Mouse (Mus musculus): ENCODE results near the gene Wnk1. TPM values are rescaled to one million over a fixed set of nuclear protein-coding genes. Genes with fewer than 3 reads are reported as not detected.
A peak's percentile ranks its signal among the peaks of the same experiment; 100 is the strongest.
"Not testable (repeated sequence)": the region's sequence is repeated elsewhere in the genome, so short reads cannot be mapped to it uniquely, and the experiment has no call there.

Wnk1 gene
- 100 to 1,000 TPM; 181 to 211 TPM for total RNA-seq (2021)

DNA sequence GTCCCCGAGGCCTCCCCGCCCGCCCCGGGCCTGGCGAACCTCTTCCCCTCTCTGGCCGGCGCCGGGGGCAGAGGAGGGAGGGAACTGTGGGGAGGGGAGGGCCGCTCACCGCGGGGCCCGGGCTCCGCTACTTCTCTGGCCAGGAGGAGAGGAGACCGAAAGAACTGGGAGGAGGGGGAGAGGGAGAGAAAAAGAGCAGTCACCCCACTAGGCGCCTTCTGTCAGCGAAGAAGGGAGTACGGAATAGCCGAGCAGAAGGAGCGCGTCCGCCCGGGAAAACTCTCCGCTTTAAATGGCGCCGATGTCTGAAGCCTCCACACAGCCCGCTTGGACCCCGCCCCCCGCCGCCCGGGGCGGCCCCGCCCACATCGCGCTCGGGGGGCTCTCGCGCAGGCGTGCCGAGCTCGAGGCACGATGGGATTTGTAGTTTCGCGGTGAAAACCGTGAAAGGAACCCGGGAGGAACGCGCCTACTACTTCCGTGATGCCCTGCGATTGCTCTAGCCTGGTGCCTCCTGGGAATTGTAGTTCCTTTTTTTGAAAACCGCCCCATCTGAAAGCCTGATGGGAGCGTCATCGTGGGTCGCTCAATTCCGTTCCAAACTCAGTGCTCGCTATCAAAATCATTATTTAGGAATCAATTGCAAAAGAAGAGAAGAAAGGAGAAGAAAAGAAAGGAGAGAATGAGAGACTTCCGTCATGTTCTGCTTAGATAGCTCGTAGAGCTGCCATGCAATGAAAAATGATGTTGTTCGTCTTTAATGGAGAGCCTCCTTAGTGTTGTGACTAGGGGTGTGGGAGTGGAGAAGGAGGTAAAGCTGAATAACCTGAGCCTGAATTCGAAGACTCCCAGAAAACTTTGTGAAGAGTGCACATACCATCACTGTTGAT lies at the start of gene Wnk1:
Wnk1 (minus strand) TSS at position 307 of the 890 bp plus-strand sequence.
- DNase-seq: peak; percentile 97 to 98

DNA sequence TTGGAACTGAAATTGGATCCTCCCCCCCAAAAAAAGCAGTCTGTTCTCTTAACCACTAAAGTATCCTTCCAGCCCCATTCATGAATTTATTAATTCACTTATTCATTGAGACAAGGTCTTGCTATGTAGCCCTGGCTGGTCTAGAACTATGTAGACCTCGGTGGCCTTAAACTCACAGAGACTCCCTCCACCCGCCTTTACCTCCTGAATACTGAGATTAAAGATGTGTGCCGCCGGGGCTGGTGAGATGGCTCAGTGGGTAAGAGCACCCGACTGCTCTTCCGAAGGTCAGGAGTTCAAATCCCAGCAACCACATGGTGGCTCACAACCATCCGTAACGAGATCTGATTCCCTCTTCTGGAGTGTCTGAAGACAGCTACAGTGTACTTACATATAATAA lies 48.6 kb upstream of the Wnk1 start:
- DNase-seq: not testable (repeated sequence)

DNA sequence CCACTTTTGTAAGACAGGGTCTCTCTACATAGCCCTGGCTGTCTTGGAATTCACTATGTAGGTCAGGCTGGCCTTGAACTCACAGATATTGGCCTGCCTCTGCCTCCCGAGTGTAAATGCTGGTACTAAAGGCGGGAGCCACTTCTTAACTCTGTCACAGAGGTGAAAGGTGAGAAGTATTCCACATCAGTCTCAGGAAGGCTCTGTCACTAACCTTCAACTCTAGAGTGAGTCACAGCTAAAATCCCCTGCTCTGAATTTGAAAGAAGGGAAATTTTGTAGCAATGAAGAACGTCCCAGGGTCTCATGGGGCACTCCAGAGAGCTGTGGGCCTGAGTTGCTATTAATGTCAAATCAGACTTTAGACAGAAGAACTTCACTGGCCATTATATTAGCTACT lies 47.4 kb upstream of the Wnk1 start:
- no peak for DNase-seq

DNA sequence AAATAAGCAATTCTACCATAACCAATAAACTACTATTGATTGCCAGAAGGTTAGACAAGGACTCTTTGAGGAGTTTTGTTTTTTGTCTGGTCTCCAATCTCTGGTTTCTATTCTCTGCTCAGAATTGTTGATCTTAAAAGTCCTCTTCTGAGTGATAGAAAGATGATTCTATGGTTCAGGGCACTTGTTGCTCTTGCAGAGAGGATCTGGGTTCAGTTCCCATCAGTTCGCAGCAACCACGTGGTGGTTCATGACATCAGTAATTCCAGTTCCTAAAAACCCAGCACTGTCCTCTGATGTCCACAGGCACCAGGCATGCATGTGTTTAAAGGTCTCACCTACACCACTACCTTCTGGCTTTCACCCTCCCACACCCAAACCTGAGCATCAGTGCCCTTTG lies 46.5 kb upstream of the Wnk1 start:
- no peak for DNase-seq

DNA sequence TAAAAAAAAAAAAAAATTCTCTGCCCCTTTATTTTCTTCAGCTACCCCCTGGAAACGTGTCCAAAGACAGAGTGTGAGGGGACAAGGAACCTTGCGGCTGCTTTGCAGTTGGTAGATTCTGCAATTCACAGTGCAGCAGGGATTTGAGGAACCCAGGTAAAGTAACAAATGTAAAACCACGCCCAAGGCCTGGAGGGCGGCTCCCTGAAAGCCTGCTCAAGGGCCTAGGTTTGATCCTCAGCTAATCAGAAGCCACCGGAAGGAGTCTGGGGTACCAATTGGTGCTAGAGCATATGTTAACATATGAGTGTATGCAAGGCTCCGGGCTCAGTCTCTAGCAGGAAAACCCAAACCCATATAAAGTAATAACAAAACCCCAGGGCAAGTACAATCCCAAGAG lies 45.0 kb upstream of the Wnk1 start:
- no peak for DNase-seq

DNA sequence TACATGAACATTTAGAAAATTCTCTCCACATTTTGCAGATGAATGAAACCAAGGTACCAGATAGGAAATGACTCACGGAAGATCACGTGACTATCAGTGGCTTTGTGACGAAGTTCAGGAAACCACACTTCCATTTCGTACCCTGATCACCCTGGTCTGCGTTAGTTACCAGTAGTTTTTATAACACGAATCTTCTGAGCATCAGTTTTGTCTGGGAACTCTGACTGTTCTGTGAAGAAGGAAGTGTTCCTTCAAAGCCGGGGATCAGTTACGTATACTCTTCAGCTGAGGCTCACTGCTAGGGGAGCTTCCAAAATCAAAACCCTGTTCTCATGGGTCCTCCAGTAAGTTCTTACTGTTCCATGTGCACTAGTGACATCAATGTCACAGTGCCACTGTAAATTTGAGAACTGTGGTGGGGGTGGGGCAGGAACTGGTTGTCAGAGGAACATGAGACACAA lies 44.5 kb upstream of the Wnk1 start:
- DNase-seq: no peak

DNA sequence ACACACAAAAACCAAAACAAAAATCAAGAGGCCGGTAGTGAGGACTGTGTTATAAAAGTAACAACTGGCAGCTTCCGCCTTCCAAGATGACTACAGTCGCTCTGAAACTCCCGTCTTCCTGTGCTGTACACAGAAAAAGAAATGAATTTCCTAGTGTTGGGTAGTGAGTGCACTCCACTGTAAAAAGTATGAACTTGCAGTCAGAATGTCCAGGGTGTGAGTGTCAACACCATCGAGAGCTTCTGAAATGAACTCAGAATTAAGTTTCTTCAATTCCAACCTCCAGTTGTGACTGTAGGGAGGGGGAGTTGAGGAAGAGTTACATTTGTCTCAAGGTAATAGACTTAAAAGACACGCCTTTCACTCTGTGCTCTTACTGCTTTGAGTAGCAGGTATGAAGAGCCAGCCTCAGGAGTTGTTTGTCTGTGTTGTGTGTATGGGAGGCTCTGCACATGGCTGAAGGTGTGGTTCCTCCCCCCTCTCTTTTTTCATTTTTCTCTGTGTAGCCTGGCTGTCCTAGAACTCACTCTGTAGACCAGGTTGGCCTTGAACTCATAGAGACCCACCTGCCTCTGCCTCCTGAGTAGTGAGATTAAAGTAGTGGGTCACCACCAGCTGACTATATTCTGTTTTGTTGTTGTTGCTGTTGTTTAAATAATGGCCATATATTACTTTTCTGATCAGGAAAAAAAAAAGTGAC lies 43.9 kb upstream of the Wnk1 start:
- DNase-seq: no peak

DNA sequence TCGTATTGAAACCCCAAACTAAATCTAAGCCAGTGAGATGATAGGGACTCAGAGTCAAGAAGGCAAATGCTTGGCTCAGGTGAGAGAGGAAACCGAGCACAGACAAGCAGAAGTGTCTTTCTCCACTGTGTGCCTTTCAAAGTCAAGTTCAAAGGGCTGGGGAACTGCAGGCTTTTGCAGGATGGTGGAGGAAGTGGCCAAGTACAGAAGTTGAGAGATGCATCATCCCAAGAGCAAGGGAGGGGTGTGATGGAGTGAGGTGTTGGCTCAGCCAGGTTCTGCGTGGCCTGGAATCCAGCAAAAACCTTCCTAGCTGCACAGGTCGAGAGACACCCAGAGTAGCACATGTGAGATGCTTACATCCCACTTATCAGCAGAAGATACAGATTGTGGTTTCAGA lies 43.0 kb upstream of the Wnk1 start:
- no peak for DNase-seq

DNA sequence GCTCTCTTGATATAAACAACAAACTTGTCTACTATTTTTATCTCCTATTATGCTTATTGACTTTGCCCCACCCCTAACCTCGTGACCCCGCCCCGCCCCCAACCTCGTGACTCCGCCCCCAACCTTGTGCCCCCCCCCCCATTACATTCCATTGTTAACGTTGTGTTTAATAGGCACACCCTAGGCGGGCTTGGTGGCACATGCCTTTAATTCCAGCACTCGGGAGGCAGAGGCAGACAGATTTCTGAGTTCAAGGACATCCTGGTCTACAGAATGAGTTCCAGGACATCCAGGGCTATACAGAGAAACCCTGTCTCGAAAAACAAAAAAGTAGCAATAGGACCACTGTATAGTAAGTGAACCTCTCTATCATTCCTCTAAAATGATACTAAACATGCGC lies 41.1 kb upstream of the Wnk1 start:
- DNase-seq: no peak

DNA sequence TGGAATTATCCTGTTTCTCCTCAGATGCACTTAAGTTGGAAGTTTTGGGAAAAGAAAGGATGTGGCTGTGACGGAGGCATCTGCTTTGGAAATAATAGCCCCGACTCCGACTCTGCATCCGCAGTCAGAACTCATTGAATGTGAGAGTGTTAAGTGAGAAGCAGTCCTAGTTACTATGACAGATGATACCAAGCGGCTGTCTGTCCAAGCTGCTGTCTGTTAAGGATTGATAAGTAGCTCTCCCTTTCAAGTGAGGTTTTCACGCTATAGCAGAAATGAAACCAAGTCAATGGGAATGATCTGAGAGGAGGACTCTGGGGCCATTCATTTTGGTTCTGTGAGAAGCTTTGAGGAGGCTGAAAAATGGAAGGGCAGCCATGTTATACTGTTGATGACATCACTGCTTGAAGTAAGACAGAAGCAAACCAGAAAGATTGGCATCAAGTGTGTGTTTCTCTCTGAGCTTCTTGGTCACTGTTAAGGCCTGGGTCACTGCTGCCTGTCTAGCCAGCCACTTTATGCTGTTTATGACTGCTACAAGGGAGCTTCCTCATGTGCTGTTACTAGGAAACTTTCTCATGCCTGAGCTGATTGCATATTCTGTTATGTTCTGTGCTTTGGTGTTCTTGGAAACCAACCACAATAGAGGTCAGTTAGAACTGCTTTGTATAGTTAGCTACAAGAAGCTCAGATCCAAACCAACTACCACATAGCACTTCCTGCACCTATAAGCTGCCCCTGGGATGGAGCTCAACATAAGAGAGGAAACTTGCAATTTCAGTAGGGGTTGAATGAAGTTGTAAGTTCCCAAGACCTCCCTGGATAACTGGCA lies 38.4 kb upstream of the Wnk1 start:
- no peak for DNase-seq

DNA sequence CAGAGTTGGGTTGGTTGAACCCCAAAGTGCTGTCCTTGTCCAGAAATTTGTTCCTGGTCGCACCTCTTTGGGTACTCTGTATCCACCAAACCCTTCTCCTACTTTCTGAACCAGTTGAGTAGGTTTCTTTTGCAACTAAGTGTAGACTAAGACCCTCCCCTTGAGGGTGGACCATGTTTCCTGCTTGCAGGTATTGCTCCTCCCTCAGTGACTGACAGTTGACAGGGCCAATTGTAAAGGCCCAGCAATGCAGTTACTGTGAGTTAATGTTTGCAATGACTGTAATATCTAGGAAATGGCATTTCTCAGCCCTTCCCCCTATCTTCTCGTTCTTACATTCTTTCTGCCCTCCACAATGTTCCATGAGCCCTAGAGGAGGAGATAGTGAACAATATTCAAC lies 34.2 kb upstream of the Wnk1 start:
- DNase-seq: no peak

DNA sequence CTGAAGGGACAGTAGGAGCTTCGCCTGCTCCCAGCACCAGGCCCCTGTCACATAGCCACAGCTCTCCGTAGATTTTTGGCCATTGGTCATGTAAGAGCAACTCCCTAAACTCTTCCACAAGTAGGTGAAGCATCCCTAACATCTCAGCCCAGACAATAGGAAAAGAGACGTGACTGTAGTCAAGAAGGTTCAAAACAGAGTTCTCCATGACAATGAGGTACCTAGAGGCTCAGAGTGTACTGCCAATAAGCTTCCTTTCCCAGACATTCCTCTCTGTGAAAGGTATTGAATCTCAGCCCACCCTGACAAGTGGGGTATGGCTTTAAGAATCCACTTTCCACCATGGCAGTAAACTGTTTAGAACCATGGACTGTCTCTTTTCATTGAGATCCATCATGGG lies 31.1 kb upstream of the Wnk1 start:
- DNase-seq: no peak

DNA sequence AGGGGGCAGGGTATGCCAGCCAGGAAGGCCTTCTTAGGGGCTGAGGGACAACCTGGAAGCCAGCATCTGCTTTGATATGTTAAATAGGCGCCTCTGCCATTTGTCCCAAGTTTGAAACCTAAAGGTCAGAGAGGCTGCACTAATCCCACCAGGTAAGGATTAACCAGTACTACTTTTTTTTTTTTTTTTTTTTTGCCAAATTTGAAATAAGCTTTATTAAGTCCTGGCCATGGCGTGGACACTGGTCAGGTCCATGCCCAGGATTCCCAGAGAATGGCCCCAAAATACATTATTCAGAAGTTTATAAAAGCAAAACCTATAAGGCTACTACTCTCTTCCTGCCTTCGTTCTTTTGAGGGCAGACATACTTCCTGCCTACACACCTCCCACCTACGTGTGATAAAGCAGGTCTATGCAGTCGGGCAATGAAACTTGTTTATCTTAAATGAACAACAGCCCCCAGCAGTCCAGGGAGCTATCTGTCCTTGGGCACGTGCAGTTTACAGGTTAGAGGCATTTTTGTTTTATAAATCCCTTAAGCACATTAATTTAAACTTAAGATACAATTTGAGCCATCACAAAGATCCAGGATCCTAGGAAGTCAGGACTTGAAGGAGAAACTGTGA lies 27.2 kb upstream of the Wnk1 start:
- no peak for DNase-seq

DNA sequence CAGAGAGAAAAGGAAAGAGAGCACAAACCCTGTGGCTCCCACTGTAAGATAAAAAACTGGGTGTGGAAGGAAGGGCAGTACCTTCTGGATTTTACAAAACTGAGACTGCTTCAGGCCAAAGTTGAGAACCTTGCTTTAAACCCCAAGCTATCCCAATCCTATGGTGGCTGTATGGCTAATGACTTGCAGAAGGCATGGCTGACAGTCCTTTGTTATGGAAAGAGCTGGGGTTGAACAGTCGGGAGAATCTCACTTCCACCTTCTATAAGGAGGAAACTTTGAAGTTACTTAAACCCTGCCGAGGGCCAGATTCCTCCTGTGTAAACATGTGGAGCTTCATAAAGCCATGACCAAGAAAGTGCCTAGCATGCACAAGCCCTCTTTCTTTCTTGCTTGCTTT lies 26.2 kb upstream of the Wnk1 start:
- no peak for DNase-seq

DNA sequence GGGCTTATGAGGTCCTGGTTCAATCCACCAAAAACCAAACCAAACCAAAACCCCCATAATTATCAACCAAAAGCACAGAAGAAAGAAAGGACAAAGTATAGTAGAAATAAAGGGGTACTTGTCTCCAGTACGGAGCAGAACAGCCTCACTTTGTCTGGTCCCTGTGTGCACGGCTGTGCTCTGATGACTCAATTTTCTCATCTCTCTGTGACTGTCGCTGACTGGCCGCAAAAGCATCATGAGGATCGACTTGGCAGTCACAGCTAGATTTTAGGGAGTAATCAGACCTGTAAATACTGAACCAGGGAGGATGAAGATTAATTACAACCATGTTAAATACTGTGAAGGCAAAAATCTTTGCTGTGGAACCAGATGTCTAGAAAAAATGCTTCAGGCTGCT lies 24.5 kb upstream of the Wnk1 start:
- peak; percentile 7 to 14 for DNase-seq

DNA sequence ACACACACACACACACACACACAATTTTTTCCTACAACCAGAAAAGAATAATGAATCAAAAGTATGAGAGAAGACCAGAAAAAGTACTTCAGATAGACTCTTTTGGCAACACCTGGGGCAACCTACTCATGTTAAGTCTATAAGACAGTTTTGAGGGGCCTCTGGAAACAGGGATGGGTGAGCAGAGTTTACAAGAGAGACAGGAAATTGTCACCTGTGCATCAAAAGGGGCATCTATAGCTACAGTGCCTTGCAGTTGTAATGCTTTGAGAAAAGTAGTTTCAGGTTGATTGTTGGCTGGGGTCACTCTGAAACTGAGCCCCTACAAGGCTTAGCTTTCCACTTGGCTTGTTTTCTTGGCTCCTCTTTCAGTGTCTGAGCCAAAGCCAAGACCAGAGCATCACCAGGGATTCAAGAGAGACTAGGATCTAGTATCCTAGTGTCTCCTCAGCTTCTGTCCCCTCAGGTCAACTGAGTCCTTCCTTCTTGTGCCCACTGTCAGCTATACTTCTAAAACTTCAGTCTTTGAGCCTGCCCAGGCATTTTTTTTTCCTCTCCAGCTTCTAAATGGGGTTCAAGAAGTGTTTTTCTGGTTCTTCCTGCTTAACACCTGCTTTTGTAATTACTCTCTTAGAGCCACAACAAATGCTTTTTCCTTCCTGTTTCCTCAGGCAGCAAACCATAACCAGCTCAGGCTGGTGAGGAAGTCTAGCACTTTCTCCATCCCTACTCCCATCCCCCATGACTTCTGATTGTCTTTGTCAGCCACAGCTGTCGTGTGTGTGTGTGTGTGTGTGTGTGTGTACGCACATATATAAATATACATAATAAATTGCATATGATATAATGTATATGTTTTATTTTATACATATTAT lies 17.4 kb upstream of the Wnk1 start:
- no peak for DNase-seq

DNA sequence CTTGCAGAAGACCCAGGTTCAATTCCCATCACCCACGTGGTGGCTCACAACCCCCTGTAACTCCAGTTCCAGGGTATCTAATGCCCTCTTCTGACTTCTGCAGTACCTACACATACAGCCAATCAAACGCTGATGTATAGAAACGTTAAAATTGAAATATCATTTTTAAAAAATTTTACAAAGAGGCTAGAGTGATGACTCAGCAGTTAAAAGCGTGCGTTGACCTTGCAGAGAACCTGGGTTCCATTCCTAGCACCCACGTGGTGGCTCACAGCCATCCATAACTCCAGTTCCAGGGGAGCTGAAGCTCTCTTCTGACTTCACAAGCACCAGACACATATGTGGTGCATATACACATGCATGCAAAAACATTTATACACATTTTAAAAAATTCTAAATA lies 15.9 kb upstream of the Wnk1 start:
- no peak for DNase-seq

DNA sequence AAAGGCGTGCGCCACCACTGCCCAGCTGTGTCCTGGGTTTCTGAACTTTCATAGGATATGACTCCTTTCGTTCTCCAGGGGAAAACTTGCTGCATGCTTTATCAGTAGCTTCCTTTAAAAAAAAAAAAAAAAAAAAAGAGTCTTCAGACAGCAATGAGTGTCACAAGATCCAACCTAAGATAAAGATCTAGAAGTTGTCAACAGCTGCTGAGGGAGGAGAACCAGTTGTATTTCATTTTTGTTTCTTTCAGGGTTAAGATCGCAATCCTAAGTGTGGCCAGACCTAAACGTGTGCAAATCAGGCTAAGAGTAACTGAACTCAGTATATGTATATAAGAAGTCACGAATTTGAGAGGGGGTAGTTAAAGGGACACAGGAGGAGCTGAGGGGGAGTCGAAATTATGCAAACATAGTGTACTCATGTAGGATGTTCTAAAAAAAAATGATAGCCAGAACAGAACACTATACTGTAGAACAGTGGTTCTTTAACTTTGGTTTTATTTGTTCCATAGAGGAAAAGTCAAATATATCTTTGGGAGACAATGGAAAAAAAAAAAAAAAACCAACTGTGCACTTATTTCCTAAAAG lies 9.3 kb upstream of the Wnk1 start:
- no peak for DNase-seq

DNA sequence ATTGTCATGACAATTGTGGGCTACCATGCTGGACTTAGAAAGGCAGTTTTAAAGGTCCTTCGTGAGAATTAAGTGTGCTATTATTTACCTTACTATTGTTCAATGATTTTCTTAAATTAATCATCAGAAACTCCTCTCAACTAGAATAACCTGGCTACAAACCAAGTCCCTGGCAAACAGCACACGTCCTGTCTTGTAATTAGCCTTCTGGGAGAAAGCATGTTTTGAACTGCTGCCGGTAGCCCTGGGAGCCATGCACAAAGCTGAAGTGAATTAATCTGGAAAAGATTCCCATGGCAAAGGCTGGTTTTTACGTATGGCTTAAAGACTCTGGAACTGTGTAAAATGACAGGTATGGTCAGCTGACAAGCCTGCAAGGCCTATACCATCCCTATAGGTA lies 6.9 kb upstream of the Wnk1 start:
- DNase-seq: no peak

DNA sequence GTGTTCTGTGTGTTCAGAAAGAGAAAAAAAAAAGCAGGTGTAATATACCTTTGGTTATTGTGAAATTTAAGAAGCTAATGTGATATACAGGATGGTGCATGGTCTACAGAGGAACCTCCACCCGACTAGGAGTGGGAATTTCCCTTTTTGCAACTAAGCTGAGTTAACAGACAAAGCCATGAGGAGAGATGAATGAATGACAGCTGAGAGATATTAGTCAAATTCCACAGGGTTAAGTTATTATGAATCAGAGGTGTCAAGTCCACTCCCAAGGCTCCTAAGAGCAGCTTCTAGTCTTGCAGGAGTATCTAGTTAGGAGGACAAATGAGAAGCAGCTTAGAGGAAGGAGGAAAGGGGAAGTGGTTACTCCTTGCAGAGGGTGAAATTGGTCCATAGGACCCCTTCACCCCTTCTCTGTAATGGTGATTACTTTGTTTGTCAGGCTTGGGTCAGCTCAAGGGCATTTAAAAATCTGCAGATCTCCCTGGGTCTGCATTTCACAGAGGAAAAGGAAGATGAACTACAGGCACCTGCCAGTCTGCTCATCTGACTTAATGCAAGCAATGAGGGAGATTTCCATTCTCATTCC lies 4.3 kb upstream of the Wnk1 start:
- no peak for DNase-seq

DNA sequence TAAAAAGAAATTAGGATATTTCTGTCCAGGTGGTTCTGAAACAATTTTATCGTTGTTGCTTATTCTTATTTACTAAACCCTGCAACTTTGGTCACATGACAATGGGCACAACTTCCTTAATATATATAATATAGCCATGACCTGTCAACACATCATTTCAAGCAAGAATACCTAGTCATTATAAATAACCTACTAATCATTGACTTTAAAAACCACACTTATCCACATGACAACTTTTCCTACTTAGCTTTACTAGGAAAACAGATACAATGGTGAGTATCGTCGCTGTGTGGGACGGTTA lies 2.0 kb upstream of the Wnk1 start:
- DNase-seq: no peak
